ENCODE assay signal across 11 mouse cellular contexts in genomic region chr1:153489540-153489939, GRCm38 (mm10).
"Had no signal": no experiment of that assay in that cellular context is flagged by ENCODE, and none has a peak within 500 bp of the region (broad histone marks: within the 10 kb centered on the region; RNA-seq: fewer than 3 reads in every experiment).

No protein-coding gene starts in this region.

- H3K4me2 ChIP-seq: limb, embryonic 15.5 days; liver, embryonic 13.5 days; midbrain, embryonic 13.5 days; neural tube, embryonic 12.5 days had no signal

- ATAC-seq: intestine, postnatal 0 days; midbrain, embryonic 13.5 days had no signal

- H3K27me3 ChIP-seq: limb, embryonic 15.5 days; liver, embryonic 13.5 days; midbrain, embryonic 13.5 days; neural tube, embryonic 12.5 days had no signal

- H3K36me3 ChIP-seq: limb, embryonic 15.5 days; liver, embryonic 13.5 days; midbrain, embryonic 13.5 days; neural tube, embryonic 12.5 days had no signal

- DNase-seq: kidney, adult 8-10 months; lung, adult 2 months; right cerebral cortex, adult 18-20 months; right cerebral cortex, postnatal 25 days had no signal

- H3K4me3 ChIP-seq: left cerebral cortex, adult 2 months; limb, embryonic 15.5 days; liver, embryonic 13.5 days; midbrain, embryonic 13.5 days; myocyte; neural tube, embryonic 12.5 days had no signal

- H3K27ac ChIP-seq: left cerebral cortex, adult 2 months; limb, embryonic 15.5 days; liver, embryonic 13.5 days; midbrain, embryonic 13.5 days; neural tube, embryonic 12.5 days had no signal

- H3K9ac ChIP-seq: limb, embryonic 15.5 days; liver, embryonic 13.5 days; midbrain, embryonic 13.5 days; neural tube, embryonic 12.5 days had no signal

- H3K9me3 ChIP-seq: limb, embryonic 15.5 days; liver, embryonic 13.5 days; midbrain, embryonic 13.5 days; neural tube, embryonic 12.5 days had no signal
